Mouse (Mus musculus) neural tube, embryonic 15.5 days (tissue): ENCODE measurements around the gene Gm49340. TPM values are rescaled to one million over a fixed set of nuclear protein-coding genes. Genes with fewer than 3 reads are reported as not detected.

Experiments used
- ATAC-seq: fragments of 200-750 bp; cut with Nextera tagmentation; 2 replicates; pipeline ENCODE4 v1.8.0; 2017; ENCODE audit warnings: mild to moderate bottlenecking, moderate TSS enrichment, moderate library complexity; ENCODE audit not compliant: low FRiP score
- H3K27ac ChIP-seq: fragments of 300-500 bp; sonication (generic); replicated peaks from 2 replicates; pipeline ENCODE4 v1.5.1; 2015; ENCODE audit warnings: mild to moderate bottlenecking, inconsistent platforms
- H3K27me3 ChIP-seq: fragments of 300-500 bp; sonication (generic); replicated peaks from 2 replicates; pipeline ENCODE4 v1.6.1; 2015; ENCODE audit warnings: inconsistent platforms
- H3K36me3 ChIP-seq: fragments of 300-500 bp; sonication (generic); 2 replicates; pipeline ENCODE4 v1.6.1; 2015; ENCODE audit warnings: inconsistent platforms
- H3K4me1 ChIP-seq: fragments of 300-500 bp; sonication (generic); 2 replicates; pipeline ENCODE4 v1.6.1; 2015; ENCODE audit warnings: inconsistent platforms
- H3K4me2 ChIP-seq: fragments of 300-500 bp; sonication (generic); 2 replicates; pipeline ENCODE4 v1.6.1; 2015; ENCODE audit warnings: inconsistent platforms, mild to moderate bottlenecking, moderate library complexity
- H3K4me3 ChIP-seq: fragments of 300-500 bp; sonication (generic); replicated peaks from 2 replicates; pipeline ENCODE4 v1.5.1; 2015; ENCODE audit warnings: mild to moderate bottlenecking, inconsistent platforms
- H3K9ac ChIP-seq: fragments of 300-500 bp; sonication (generic); replicated peaks from 2 replicates; pipeline ENCODE4 v1.6.1; 2015; ENCODE audit warnings: mild to moderate bottlenecking, inconsistent platforms
- H3K9me3 ChIP-seq: fragments of 300-500 bp; sonication (generic); replicated peaks from 2 replicates; pipeline ENCODE4 v1.6.1; 2016; ENCODE audit warnings: inconsistent platforms
- WGBS: fragments of 180-500 bp; shearing (Covaris S2); methylation state at CpG from one replicate; pipeline ENCODE4 v1.1.7; 2015; ENCODE audit warnings: mixed read lengths; 5-methylcytosine and 5-hydroxymethylcytosine counted together
- polyA plus RNA-seq: library from polyadenylated mRNA; unstranded; fragments of >200 nt; fragmentation: Nextera tagmentation; extraction: Ambion mirVana; gene quantifications from 2 replicates; pipeline ENCODE4 v1.2.1, GENCODE M21; 2015

Gm49340 gene
- polyA plus RNA-seq, 1 experiment from 2014 or later: not detected

DNA sequence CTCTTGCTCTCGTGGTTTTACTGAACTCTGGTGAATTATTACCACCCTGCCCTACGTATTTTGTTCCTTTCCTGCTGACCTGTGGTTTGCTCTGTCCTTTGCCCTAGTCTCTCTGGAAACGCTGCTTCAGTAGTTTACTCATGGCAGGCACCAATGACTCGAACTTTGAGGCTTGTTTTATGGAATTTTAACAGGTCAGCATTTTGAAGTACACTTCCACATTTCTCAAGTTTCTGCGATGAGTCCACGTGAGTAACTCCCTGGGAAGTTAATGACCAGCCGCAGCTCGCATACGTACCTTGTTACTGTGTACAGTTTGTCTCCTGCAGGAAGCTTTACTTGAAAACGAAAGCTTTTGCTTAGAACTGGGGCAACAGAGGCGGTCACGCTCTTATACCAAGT lies 3.1 kb upstream of the Gm49340 start:
- WGBS: 61% methylated on average over 12 of the region's 12 CpGs
- no peak for ATAC-seq

DNA sequence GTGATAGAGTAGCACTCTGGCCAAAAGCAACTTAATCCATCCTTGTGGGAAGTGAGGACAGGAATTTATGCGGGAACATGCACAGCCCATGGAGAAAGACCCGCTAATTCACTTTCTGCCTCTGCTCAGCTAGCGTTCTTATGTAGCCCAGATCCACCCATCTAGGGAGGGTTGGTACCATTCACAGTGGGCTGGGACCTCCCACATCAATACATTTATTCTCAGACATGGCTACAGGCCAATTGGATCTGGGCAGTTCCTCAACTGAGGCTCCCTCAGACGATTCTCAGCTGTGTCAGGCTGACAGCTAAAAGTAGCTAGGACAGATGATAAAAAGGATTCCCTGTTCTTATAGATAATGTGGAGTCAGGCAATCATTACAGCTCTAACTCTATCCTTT lies 2.2 kb upstream of the Gm49340 start:
- Histone ChIP-seq H3K27ac (no peak overlapping the region), H3K27me3 (no peaks in the 10 kb centered on the region), H3K4me1 (peaks cover 2% of the 10 kb centered on the region; the same call in 1 of the 2 replicates), H3K9ac (no peak overlapping the region), H3K4me2 (no peak overlapping the region), H3K36me3 (no peaks in the 10 kb centered on the region), H3K9me3 (no peaks in the 10 kb centered on the region), H3K4me3 (no peak overlapping the region)
- no peak for ATAC-seq
- WGBS: 66% methylated on average over 4 of the region's 4 CpGs

More for the DNA sequence above, 3.1 kb upstream of the Gm49340 start:
- H3K36me3 ChIP-seq: no peaks in the 10 kb centered on the region
- no peaks in the 10 kb centered on the region for H3K27me3 ChIP-seq
- H3K4me3 ChIP-seq: no peak overlapping the region
- no peak overlapping the region for H3K27ac ChIP-seq
- H3K9me3 ChIP-seq: no peaks in the 10 kb centered on the region
- H3K4me1 ChIP-seq: peaks cover 2% of the 10 kb centered on the region; the same call in 1 of the 2 replicates
- no peak overlapping the region for H3K4me2 ChIP-seq
- H3K9ac ChIP-seq: no peak overlapping the region

DNA sequence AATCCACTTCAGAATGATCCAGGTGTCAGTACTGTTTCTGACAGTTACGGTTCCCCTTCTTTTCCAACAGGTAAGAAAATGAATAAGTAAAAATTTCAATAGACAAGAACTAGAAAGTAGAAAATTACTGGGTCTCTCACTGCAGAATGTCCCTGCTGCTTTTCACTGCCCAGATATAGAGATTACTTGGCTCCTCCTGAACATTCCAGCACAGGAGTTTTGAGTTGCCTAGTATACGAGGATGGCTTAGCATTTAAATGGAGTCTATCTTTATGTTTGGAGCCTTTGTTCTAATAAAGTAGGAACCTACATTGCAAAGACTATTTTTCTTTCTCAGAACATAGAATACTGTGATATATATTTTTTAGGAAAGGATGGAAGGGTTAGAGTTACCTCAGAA lies 3.8 kb downstream of the Gm49340 start:
- no peak overlapping the region for H3K9ac ChIP-seq
- no peak for ATAC-seq
- no peaks in the 10 kb centered on the region for H3K9me3 ChIP-seq
- no peaks in the 10 kb centered on the region for H3K4me1 ChIP-seq
- H3K27me3 ChIP-seq: no peaks in the 10 kb centered on the region
- no peaks in the 10 kb centered on the region for H3K36me3 ChIP-seq
- 65% methylated on average over 2 of the region's 2 CpGs for WGBS
- no peak overlapping the region for H3K27ac ChIP-seq
- H3K4me2 ChIP-seq: no peak overlapping the region
- no peak overlapping the region for H3K4me3 ChIP-seq

DNA sequence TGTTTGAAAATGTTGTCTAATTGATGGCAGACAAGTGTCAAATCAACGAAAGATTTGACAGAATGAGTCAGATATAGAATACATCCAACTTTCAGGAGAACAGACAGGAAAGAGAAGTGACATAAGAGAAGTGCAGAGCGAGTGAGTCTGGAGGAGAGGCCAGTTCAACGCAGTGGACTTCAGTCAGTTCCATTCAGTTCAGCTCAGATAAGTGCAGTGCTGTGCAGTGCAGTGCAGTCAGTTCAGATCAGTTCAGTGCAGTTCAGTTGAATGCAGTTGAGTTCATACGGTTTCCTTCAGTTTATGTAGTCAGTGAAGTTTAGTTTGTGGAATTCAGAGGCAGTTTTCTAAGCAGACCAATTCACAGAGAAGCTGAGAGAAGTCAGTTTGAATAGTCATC lies 7.4 kb downstream of the Gm49340 start:
- H3K4me2 ChIP-seq: no peak overlapping the region
- no peak overlapping the region for H3K4me3 ChIP-seq
- H3K27me3 ChIP-seq: no peaks in the 10 kb centered on the region
- ATAC-seq: no peak
- H3K4me1 ChIP-seq: no peaks in the 10 kb centered on the region
- WGBS: 80% methylated on average over 4 of the region's 4 CpGs
- H3K27ac ChIP-seq: no peak overlapping the region
- H3K36me3 ChIP-seq: no peaks in the 10 kb centered on the region
- no peaks in the 10 kb centered on the region for H3K9me3 ChIP-seq
- H3K9ac ChIP-seq: no peak overlapping the region

DNA sequence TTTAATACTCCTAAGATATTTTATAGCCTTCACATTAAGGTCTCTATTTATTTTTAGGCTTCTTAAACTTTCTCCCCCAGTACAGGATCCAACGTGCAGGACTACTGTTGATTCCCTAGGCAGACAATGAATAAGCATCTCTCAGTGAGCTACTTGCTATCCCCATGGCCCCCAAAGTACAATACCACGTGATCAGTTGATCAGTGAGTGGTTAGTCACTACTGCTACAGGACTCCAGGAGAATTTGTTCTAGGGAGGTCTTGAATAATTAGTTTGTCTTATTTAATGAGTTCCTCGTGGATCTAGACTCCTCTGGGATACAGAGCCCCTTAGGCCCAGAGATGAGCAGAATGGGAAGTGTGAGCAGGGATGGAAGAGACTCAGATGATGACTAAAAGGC lies 20.9 kb downstream of the Gm49340 start, which contains the start of gene Olfr20:
Gene Olfr20 (plus strand): TSS at position 301 of the 400 bp plus-strand sequence.
- Histone ChIP-seq H3K27me3 (no peaks in the 10 kb centered on the region), H3K4me3 (no peak within 1 kb of the TSS), H3K4me2 (no peak within 1 kb of the TSS), H3K9me3 (no peaks in the 10 kb centered on the region), H3K36me3 (no peaks in the 10 kb centered on the region), H3K4me1 (no peaks in the 10 kb centered on the region), H3K9ac (no peak within 1 kb of the TSS), H3K27ac (no peak within 1 kb of the TSS)
- no peak for ATAC-seq
- 47% methylated on average over 3 of the region's 3 CpGs for WGBS

DNA sequence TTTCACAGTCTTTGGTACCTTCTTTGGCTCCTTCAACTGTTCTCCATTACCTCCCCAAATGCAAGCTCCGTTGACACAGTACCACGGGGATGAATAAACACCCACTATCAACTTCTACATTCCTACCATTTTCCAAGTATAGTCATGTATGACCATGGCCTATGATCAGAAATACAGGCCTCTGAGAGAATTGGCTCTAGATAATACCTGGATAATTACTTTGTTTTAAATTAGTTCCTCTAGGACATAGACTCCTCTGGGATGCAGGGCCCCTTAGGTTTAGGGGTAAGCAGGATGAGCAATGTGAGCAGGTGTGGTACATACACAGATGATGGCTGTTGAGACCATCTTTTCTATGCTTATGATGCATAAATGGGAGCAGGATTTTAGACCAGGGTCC lies 41.4 kb downstream of the Gm49340 start, which contains the start of gene Olfr376:
Gene Olfr376 (plus strand): TSS at position 301 of the 400 bp plus-strand sequence.
- H3K4me2 ChIP-seq: no peak within 1 kb of the TSS
- H3K4me3 ChIP-seq: no peak within 1 kb of the TSS
- WGBS: 94% methylated on average over 2 of the region's 2 CpGs
- H3K36me3 ChIP-seq: no peaks in the 10 kb centered on the region
- H3K9me3 ChIP-seq: no peaks in the 10 kb centered on the region
- H3K27ac ChIP-seq: no peak within 1 kb of the TSS
- no peaks in the 10 kb centered on the region for H3K27me3 ChIP-seq
- ATAC-seq: no peak
- no peak within 1 kb of the TSS for H3K9ac ChIP-seq
- no peaks in the 10 kb centered on the region for H3K4me1 ChIP-seq

DNA sequence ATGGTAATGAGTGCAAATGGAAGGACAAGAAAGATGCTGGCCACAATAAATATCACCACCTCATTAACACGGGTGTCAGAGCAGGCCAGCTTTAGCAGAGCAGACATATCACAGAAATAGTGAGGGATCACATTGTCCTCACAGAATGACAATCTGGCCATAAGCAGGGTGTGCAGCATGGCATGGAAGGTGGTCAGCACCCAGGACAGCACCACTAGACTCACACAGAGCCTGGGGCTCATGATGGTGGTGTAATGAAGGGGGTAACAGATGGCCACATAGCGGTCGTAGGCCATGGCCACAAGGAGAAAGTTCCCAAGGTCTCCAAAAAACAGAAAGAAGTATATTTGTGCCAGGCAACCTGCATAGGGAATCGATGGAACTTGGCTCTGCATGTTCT lies 65.8 kb downstream of the Gm49340 start:
- H3K36me3 ChIP-seq: no peaks in the 10 kb centered on the region
- ATAC-seq: no peak
- H3K27ac ChIP-seq: no peak overlapping the region
- H3K9ac ChIP-seq: no peak overlapping the region
- H3K4me2 ChIP-seq: no peak overlapping the region
- H3K9me3 ChIP-seq: no peaks in the 10 kb centered on the region
- no peaks in the 10 kb centered on the region for H3K27me3 ChIP-seq
- H3K4me3 ChIP-seq: no peak overlapping the region
- WGBS: 75% methylated on average over 4 of the region's 4 CpGs
- H3K4me1 ChIP-seq: no peaks in the 10 kb centered on the region

DNA sequence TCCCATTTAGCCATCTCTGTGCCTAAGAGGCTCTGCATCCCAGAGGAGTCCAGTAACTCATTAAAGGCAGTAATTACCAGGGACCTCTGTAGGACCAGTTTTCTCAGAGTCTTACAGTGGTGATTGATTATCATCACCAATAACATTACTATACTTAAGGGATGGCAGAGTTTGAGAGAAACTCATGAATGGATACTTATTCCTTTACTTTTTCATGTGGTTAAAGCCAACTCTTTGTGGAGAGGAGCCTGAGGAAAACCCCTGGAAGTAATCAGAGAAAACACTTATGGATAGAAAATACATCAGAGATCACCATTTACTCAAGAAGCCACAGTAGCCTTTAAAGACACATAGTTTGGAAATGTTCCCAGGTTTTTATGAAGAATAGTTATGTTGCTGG lies 70.0 kb downstream of the Gm49340 start, which contains the start of gene Olfr1:
Gene Olfr1 (minus strand): TSS at position 101 of the 400 bp plus-strand sequence.
- no peak for ATAC-seq
- H3K27ac ChIP-seq: no peak within 1 kb of the TSS
- no peaks in the 10 kb centered on the region for H3K9me3 ChIP-seq
- H3K4me1 ChIP-seq: no peaks in the 10 kb centered on the region
- H3K27me3 ChIP-seq: no peaks in the 10 kb centered on the region
- H3K4me2 ChIP-seq: no peak within 1 kb of the TSS
- no peak within 1 kb of the TSS for H3K4me3 ChIP-seq
- no peak within 1 kb of the TSS for H3K9ac ChIP-seq
- H3K36me3 ChIP-seq: no peaks in the 10 kb centered on the region

Other genes with a start within 250 kb of the Gm49340 start
- gene Itgae, start 239.2 kb upstream of the Gm49340 start, polyA plus RNA-seq: 0.19 and 2.7 TPM in 2 replicates
- 2.4 and 5.7 TPM in 2 replicates for gene Haspin, start 191.4 kb upstream of the Gm49340 start, polyA plus RNA-seq
- 0.72 and 0.84 TPM in 2 replicates for gene P2rx5, start 169.3 kb upstream of the Gm49340 start, polyA plus RNA-seq
- gene Emc6, start 152.7 kb upstream of the Gm49340 start, polyA plus RNA-seq: 136 and 148 TPM in 2 replicates
- 118 and 133 TPM in 2 replicates for gene Tax1bp3, start 152.7 kb upstream of the Gm49340 start, polyA plus RNA-seq
- gene Ctns, start 130.7 kb upstream of the Gm49340 start, polyA plus RNA-seq: 17.0 and 17.7 TPM in 2 replicates
- 3.0 and 3.4 TPM in 2 replicates for gene Shpk, start 130.3 kb upstream of the Gm49340 start, polyA plus RNA-seq
- gene Trpv1, start 95.4 kb upstream of the Gm49340 start, polyA plus RNA-seq: 2.0 and 2.4 TPM in 2 replicates
- gene Trpv3, start 62.4 kb upstream of the Gm49340 start, polyA plus RNA-seq: 0.20 and 0.29 TPM in 2 replicates
- 3.4 and 4.0 TPM in 2 replicates for gene Aspa, start 145 bp upstream of the Gm49340 start, polyA plus RNA-seq
- 0.12 and 0.19 TPM in 2 replicates for gene Spata22, start within 50 bp of the Gm49340 start, polyA plus RNA-seq
- gene Olfr20, start 21.0 kb downstream of the Gm49340 start, polyA plus RNA-seq: not detected in 2 replicates
- not detected in 2 replicates for gene Olfr376, start 41.5 kb downstream of the Gm49340 start, polyA plus RNA-seq
- not detected in 2 replicates for gene Olfr1, start 69.9 kb downstream of the Gm49340 start, polyA plus RNA-seq
- not detected in 2 replicates for gene Olfr378, start 98.7 kb downstream of the Gm49340 start, polyA plus RNA-seq
- not detected in 2 replicates for gene Olfr380, start 127.8 kb downstream of the Gm49340 start, polyA plus RNA-seq
- not detected in 2 replicates for gene Olfr381, start 161.9 kb downstream of the Gm49340 start, polyA plus RNA-seq
- not detected in 2 replicates for gene Olfr382, start 187.5 kb downstream of the Gm49340 start, polyA plus RNA-seq